Mouse (Mus musculus): ENCODE measurements at regions not wholly inside any gene's neighbourhood (a gene's known extent, or its start where the extent isn't known, plus 50 kb on each side); places are given as distances from the start of the nearest gene placed in this dataset.

DNA sequence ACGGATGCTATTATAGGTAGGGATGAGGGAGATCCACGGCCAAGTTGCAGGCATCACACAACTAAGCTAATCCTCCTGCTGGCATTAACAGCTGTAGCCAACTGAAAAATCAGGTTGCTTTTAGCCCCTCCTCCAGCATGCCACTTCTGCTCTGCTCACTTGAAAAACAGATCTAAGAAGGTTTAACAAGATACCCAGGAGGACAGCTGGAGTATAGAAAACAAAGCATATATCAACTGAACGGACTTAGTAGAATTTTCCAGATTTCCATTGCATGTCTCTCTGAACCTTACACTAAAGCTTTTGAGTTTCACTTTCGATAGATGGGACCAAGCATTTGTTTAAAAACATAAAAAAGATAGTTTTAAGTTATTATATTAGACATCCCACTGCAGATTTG, 625.6 kb upstream of the A1bg start:
- peak; percentile 66 for DNase-seq (ENCODE audit: extremely low read depth)
- H3K27ac ChIP-seq (ENCODE audit: insufficient read depth, low read depth) = 0 out of 2 replicates have a peak overlapping the region, but pooled peaks have one; percentile 16
- no peaks in the 10 kb centered on the region for H3K79me2 ChIP-seq (replicated peaks; ENCODE audit: control insufficient read depth, extremely low read depth, insufficient read depth, poor library complexity, severe bottlenecking)
- no peaks in the 10 kb centered on the region for H3K27me3 ChIP-seq (replicated peaks)
- peak overlapping the region in 1 of 3 experiments; percentile 6 for H3K4me3 ChIP-seq (replicated peaks in 1 of 3; ENCODE audit: low read depth in 2 of 3, low read length in 2 of 3, poor library complexity in 1 of 3)
- in situ Hi-C loops (cut with MboI; ENCODE audit: low pct_ligation_motif_present, low pct_unique_long_range_greater_than_20kb, low sequenced_read_pairs) = loop anchor here (10.0 kb wide), 1 partner anchor 104 kb away; no protein-coding TSS in a partner anchor
- no peaks in the 10 kb centered on the region for H3K36me3 ChIP-seq (replicated peaks in 1 of 2; ENCODE audit: control insufficient read depth in 1 of 2, insufficient read depth in 1 of 2, low read length in 1 of 2)
- no peak for TF ChIP-seq CTCF (conservative IDR thresholded peaks at IDR 0.05 in 1 of 2, IDR thresholded peaks at IDR 0.05 in 1 of 2; ENCODE audit: low read depth in 2 of 2, low read length in 2 of 2)
- no peak for TF ChIP-seq E2F4 (IDR thresholded peaks at IDR 0.05; ENCODE audit: insufficient replicate concordance, low read depth, low read length)
- TF ChIP-seq TCF12 (IDR thresholded peaks at IDR 0.05; ENCODE audit: low read depth, low read length) = no peak; the same call in 1 of the 2 replicates
- TF ChIP-seq SIN3A (IDR thresholded peaks at IDR 0.05; ENCODE audit: low read length) = peak; percentile 57; the same call in 1 of the 2 replicates
- TF ChIP-seq ZMIZ1 (IDR thresholded peaks at IDR 0.05; ENCODE audit: low read depth, low read length) = no peak
- no peak for TF ChIP-seq UBTF (IDR thresholded peaks at IDR 0.05; ENCODE audit: low read depth, low read length)
- no peak for TF ChIP-seq POLR2AphosphoS2 (IDR thresholded peaks at IDR 0.05; ENCODE audit: low read depth, low read length)
- no peak for TF ChIP-seq RCOR1 (conservative IDR thresholded peaks at IDR 0.05; ENCODE audit: low read depth, low read length)
- no peak for TF ChIP-seq MAFK (IDR thresholded peaks at IDR 0.05; ENCODE audit: insufficient replicate concordance, low read length)
- no peak for TF ChIP-seq ZKSCAN1 (IDR thresholded peaks at IDR 0.05; ENCODE audit: borderline replicate concordance, low read depth, low read length)
- TF ChIP-seq NELFE (IDR thresholded peaks at IDR 0.05; ENCODE audit: low read depth, low read length) = no peak
- no peak; the same call in 1 of the 2 replicates for TF ChIP-seq RAD21 (IDR thresholded peaks at IDR 0.05; ENCODE audit: low read depth, low read length)
- no peak for TF ChIP-seq MEF2A (IDR thresholded peaks at IDR 0.05; ENCODE audit: borderline replicate concordance, low read depth, low read length)
- TF ChIP-seq MAZ (IDR thresholded peaks at IDR 0.05; ENCODE audit: low read depth, low read length) = peak; percentile 33; the same call in 1 of the 2 replicates
- peak; percentile 76 for TF ChIP-seq ETS1 (conservative IDR thresholded peaks at IDR 0.05; ENCODE audit: low read depth, low read length)
- peak; percentile 31; the same call in 1 of the 2 replicates for TF ChIP-seq MYC (IDR thresholded peaks at IDR 0.05; ENCODE audit: low read depth, low read length)
- no peak; the same call in 1 of the 2 replicates for TF ChIP-seq IRF4 (IDR thresholded peaks at IDR 0.05; ENCODE audit: low read depth, low read length)
- no peak for TF ChIP-seq ZC3H11A (IDR thresholded peaks at IDR 0.05; ENCODE audit: low read depth, low read length)
- peak; percentile 54; the same call in 1 of the 2 replicates for TF ChIP-seq CHD2 (IDR thresholded peaks at IDR 0.05; ENCODE audit: low read length)
- TF ChIP-seq MXI1 (IDR thresholded peaks at IDR 0.05; ENCODE audit: low read depth, low read length) = no peak
- no peak for TF ChIP-seq USF2 (conservative IDR thresholded peaks at IDR 0.05; ENCODE audit: low read depth, low read length)
- TF ChIP-seq SMC3 (IDR thresholded peaks at IDR 0.05; ENCODE audit: low read depth, low read length) = no peak
- TF ChIP-seq PAX5 (IDR thresholded peaks at IDR 0.05; ENCODE audit: low read length) = no peak
- TF ChIP-seq CHD1 (IDR thresholded peaks at IDR 0.05; ENCODE audit: low read depth, low read length) = peak; percentile 77; the same call in 1 of the 2 replicates
- 0 out of 2 replicates have a peak, but pooled peaks have one; percentile 37 for TF ChIP-seq TBP (conservative IDR thresholded peaks at IDR 0.05; ENCODE audit: low read depth, low read length)
- TF ChIP-seq NRF1 (IDR thresholded peaks at IDR 0.05; ENCODE audit: low read depth, low read length) = no peak
- TF ChIP-seq ZNF384 (IDR thresholded peaks at IDR 0.05; ENCODE audit: low read depth, low read length) = no peak
- no peak for TF ChIP-seq JUN (IDR thresholded peaks at IDR 0.05; ENCODE audit: insufficient read depth, low read depth, low read length)
- TF ChIP-seq JUND (conservative IDR thresholded peaks at IDR 0.05; ENCODE audit: low read depth, low read length) = no peak
- no peak for TF ChIP-seq USF1 (IDR thresholded peaks at IDR 0.05; ENCODE audit: low read depth, low read length)
- peak; percentile 57 for TF ChIP-seq EP300 (IDR thresholded peaks at IDR 0.05; ENCODE audit: low read length)
- TF ChIP-seq BHLHE40 (IDR thresholded peaks at IDR 0.05; ENCODE audit: low read depth, low read length) = peak; percentile 36
- TF ChIP-seq MAX (IDR thresholded peaks at IDR 0.05; ENCODE audit: low read length) = no peak
- H3K4me1 ChIP-seq (ENCODE audit: control insufficient read depth in 1 of 2, insufficient read depth in 2 of 2) = peaks cover 11 to 53% of the 10 kb centered on the region in 2 experiments
- H3K9ac ChIP-seq (ENCODE audit: insufficient read depth, low read depth) = peak overlapping the region; percentile 1; the same call in 1 of the 2 replicates
- H3K4me2 ChIP-seq (ENCODE audit: insufficient read depth, low read depth, poor library complexity, severe bottlenecking) = peak overlapping the region; percentile 24
- dilution Hi-C loops (cut with MboI; ENCODE audit: extremely low pct_ligation_motif_present, extremely low pct_unique_long_range_greater_than_20kb, low sequenced_read_pairs) = no loop called here
- H3K9me3 ChIP-seq (replicated peaks; ENCODE audit: low read length) = no peaks in the 10 kb centered on the region

Data from CH12.LX (cell line).